ENCODE assay signal across 7 mouse cellular contexts in the genomic region with DNA sequence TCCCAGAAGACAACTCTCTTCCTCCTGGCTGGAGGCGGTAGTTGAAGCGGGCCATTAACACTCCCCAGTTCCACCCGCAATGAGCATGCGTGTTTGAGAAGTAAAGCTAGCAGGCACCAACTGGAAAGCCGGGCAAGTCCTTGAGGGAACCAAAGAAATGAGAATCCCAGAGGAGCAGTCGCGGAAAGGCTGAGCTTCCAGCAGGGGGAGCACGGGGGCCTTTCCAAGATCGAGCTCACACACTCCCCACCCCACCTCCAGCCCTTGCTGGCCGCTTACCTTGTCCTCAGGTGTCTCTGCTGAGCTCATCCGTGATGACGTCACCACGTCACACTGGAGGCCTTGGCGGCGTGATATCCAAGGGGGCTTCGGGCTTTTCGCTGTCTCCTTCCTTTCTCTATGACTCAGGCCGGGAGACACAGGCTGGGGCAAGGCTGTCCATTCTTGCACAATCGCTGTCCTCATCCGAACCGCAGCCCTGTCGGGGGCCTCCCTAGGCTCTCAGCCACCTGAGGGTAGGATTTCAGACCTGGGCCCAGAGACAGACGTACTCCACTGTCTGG. TPM values are rescaled to one million over a fixed set of nuclear protein-coding genes. Genes with fewer than 3 reads are reported as not detected.
A peak's percentile ranks its signal among the peaks of the same experiment; 100 is the strongest.
DNase-seq lines count a peak whose midpoint lies in the region; ATAC-seq lines count a peak whose summit lies in the region.

A gene (minus strand): TSS at position 381 of the 563 bp plus-strand sequence.

- intact Hi-C loops in gastrocnemius, postnatal 14 days (cut with DNase I; ENCODE audit: low total_unique reads) = no loop called here
- intact Hi-C loops in left cerebral cortex, postnatal 4 days (cut with DNase I) = loop anchor here (5.0 to 10.0 kb wide), 3 partner anchors 37 to 495 kb away; no protein-coding TSS in a partner anchor

- DNase-seq in adrenal gland, postnatal 14 days = peak; percentile 83
- DNase-seq in embryo, embryonic 10.5 days (ENCODE audit: low spot score) = peak; percentile 83
- peak; percentile 72 for DNase-seq in gastrocnemius, postnatal 14 days
- DNase-seq in intestine, embryonic 14.5 days (ENCODE audit: low spot score) = peak; percentile 89
- DNase-seq in left cerebral cortex, postnatal 4 days = peak; percentile 75
- peak; percentile 69 for DNase-seq in midbrain, embryonic 10.5 days (ENCODE audit: low spot score)
- peak; percentile 42 for DNase-seq in spleen, adult 12 weeks (ENCODE audit: low spot score)

- peak within 1 kb of the TSS; percentile 15 for H3K4me3 ChIP-seq in intestine, embryonic 14.5 days (ENCODE audit: low read depth, low read length)
- H3K4me3 ChIP-seq in midbrain, embryonic 10.5 days = peak within 1 kb of the TSS; percentile 44

- no peaks in the 10 kb centered on the region for H3K36me3 ChIP-seq in intestine, embryonic 14.5 days (ENCODE audit: control insufficient read depth, insufficient read depth, low read length)
- H3K36me3 ChIP-seq in midbrain, embryonic 10.5 days = no peaks in the 10 kb centered on the region

- H3K27ac ChIP-seq in intestine, embryonic 14.5 days (ENCODE audit: low read depth) = peak within 1 kb of the TSS; percentile 54; the same call in 1 of the 2 replicates
- H3K27ac ChIP-seq in midbrain, embryonic 10.5 days (replicated peaks) = 0 out of 2 replicates have a peak within 1 kb of the TSS, but pooled peaks have one; percentile 29

- H3K9me3 ChIP-seq in intestine, embryonic 14.5 days (ENCODE audit: control insufficient read depth, low read length) = no peaks in the 10 kb centered on the region
- no peaks in the 10 kb centered on the region for H3K9me3 ChIP-seq in midbrain, embryonic 10.5 days (replicated peaks)

- H3K27me3 ChIP-seq in intestine, embryonic 14.5 days (replicated peaks; ENCODE audit: control insufficient read depth, insufficient read depth, low read length) = no peaks in the 10 kb centered on the region
- no peaks in the 10 kb centered on the region for H3K27me3 ChIP-seq in midbrain, embryonic 10.5 days (ENCODE audit: low read depth, poor library complexity, severe bottlenecking)

- H3K4me1 ChIP-seq in intestine, embryonic 14.5 days (replicated peaks; ENCODE audit: control insufficient read depth, insufficient read depth, low read length) = peaks cover 14% of the 10 kb centered on the region
- peaks cover 25% of the 10 kb centered on the region for H3K4me1 ChIP-seq in midbrain, embryonic 10.5 days

- 3% methylated on average over 23 of the region's 23 CpGs for WGBS in intestine, embryonic 14.5 days
- WGBS in midbrain, embryonic 10.5 days = 4% methylated on average over 23 of the region's 23 CpGs

- peak within 1 kb of the TSS; percentile 23; the same call in 1 of the 2 replicates for H3K9ac ChIP-seq in intestine, embryonic 14.5 days (ENCODE audit: low read length)

- peak within 1 kb of the TSS; percentile 60 for H3K4me2 ChIP-seq in intestine, embryonic 14.5 days (ENCODE audit: low read length)

- peak; percentile 69 for ATAC-seq in intestine, embryonic 14.5 days (replicated peaks; ENCODE audit: low FRiP score, low TSS enrichment, low read depth)

RNA-seq across cellular contexts. Expression of the gene that starts here (rescaled TPM):
- 11.7 and 12.7 TPM in 2 replicates for total RNA-seq in adrenal gland, postnatal 14 days (2021)
- total RNA-seq in gastrocnemius, postnatal 14 days (2021) = 1 to 10 TPM; 6.3 to 9.7 TPM
- polyA plus RNA-seq in intestine, embryonic 14.5 days (2014; fragmentation: Nextera tagmentation; extraction: Ambion mirVana) = 3.7 and 4.5 TPM in 2 replicates
- total RNA-seq in left cerebral cortex, postnatal 4 days (2021) = 1 to 10 TPM; 4.9 to 6.9 TPM
- polyA plus RNA-seq in midbrain, embryonic 10.5 days (2016; fragmentation: Nextera tagmentation; extraction: Ambion mirVana) = 5.8 and 9.7 TPM in 2 replicates

Comparison
In these comparisons a context has a peak if more than half of its experiments do, and no peak if none do; other contexts are left out.
1. Peak in every context shown above with its lines: DNase-seq, ATAC-seq, H3K4me3 ChIP-seq and H3K27ac ChIP-seq.